In genomic region chr4:33388899-33389298, GRCm38 (mm10) we compare ENCODE assay signal across 21 mouse cellular contexts.
DNase-seq lines count a peak whose midpoint lies in the region; ATAC-seq and TF ChIP-seq lines count a peak whose summit lies in the region.
"Had no signal": no experiment of that assay in that cellular context is flagged by ENCODE, and none has a peak within 500 bp of the region (broad histone marks: within the 10 kb centered on the region; RNA-seq: fewer than 3 reads in every experiment).

No protein-coding gene starts in this region.

- WGBS in liver, adult 2 months, result 62% methylated on average over 3 of the region's 3 CpGs
- 84% methylated on average over 3 of the region's 3 CpGs for WGBS in liver, postnatal 0 days (ENCODE audit: insufficient replicate concordance)
- 91% methylated on average over 3 of the region's 3 CpGs for WGBS in liver, embryonic 11.5 days

- peaks cover 2% of the 10 kb centered on the region; the same call in 1 of the 2 replicates for H3K4me1 ChIP-seq in liver, adult 2 months (ENCODE audit: control insufficient read depth, insufficient read depth, low read length)
- H3K4me1 ChIP-seq in liver, postnatal 0 days (ENCODE audit: insufficient read depth), result no peaks in the 10 kb centered on the region
- H3K4me1 ChIP-seq in liver, embryonic 11.5 days (replicated peaks; ENCODE audit: control insufficient read depth, insufficient read depth, low read length), result no peaks in the 10 kb centered on the region
- H3K4me1 ChIP-seq: embryonic facial prominence, embryonic 13.5 days; embryonic facial prominence, embryonic 15.5 days; forebrain, embryonic 10.5 days; forebrain, embryonic 12.5 days had no signal

- no peaks in the 10 kb centered on the region for H3K27me3 ChIP-seq in liver, adult 2 months (ENCODE audit: control insufficient read depth, insufficient read depth, low read length)
- no peaks in the 10 kb centered on the region for H3K27me3 ChIP-seq in liver, postnatal 0 days (ENCODE audit: insufficient read depth, low read length)
- H3K27me3 ChIP-seq in liver, embryonic 11.5 days (replicated peaks; ENCODE audit: control insufficient read depth, insufficient read depth, low read length), result no peaks in the 10 kb centered on the region
- H3K27me3 ChIP-seq: embryonic facial prominence, embryonic 13.5 days; embryonic facial prominence, embryonic 15.5 days; forebrain, embryonic 12.5 days had no signal

- H3K79me2 ChIP-seq in liver, adult 2 months (ENCODE audit: control insufficient read depth, insufficient read depth, low read length), result no peaks in the 10 kb centered on the region; the same call in 1 of the 2 replicates

- H3K4me3 ChIP-seq in liver, adult 2 months (ENCODE audit: insufficient read depth, low read depth, low read length), result no peak overlapping the region; the same call in 1 of the 2 replicates
- H3K4me3 ChIP-seq in liver, postnatal 0 days (ENCODE audit: low read depth, low read length), result no peak overlapping the region
- H3K4me3 ChIP-seq in liver, embryonic 11.5 days (ENCODE audit: low read depth, low read length), result no peak overlapping the region
- H3K4me3 ChIP-seq: embryonic facial prominence, embryonic 13.5 days; embryonic facial prominence, embryonic 15.5 days; erythroblast, embryonic 14.5 days; forebrain, embryonic 10.5 days; forebrain, embryonic 12.5 days had no signal

- no peak for TF ChIP-seq CTCF in liver, adult 2 months (IDR thresholded peaks at IDR 0.05; ENCODE audit: low read depth, low read length)
- no peak for TF ChIP-seq CTCF in liver, postnatal 0 days (IDR thresholded peaks at IDR 0.05; ENCODE audit: low read depth)

- peak; percentile 84 for ATAC-seq in liver, postnatal 0 days
- no peak for ATAC-seq in liver, embryonic 11.5 days (replicated peaks; ENCODE audit: low FRiP score)
- ATAC-seq: forebrain, embryonic 14.5 days; forebrain, embryonic 16.5 days had no signal

- no peak for TF ChIP-seq POLR2A in liver, adult 2 months (IDR thresholded peaks at IDR 0.05; ENCODE audit: extremely low read depth, insufficient read depth, low read length)

- peak; percentile 86 for DNase-seq in liver, adult 2 months (ENCODE audit: extremely low read depth, low read depth, low spot score)
- no peak for DNase-seq in liver
- no peak for DNase-seq in liver, postnatal 0 days
- DNase-seq in liver, embryonic 11.5 days (ENCODE audit: low spot score), result no peak
- DNase-seq: adrenal gland, adult 2 months; adrenal gland, postnatal 10 days; adrenal gland, postnatal 25 days; cerebellum, adult 11 months; cerebellum, adult 18-20 months; cerebellum, adult 8-10 months; cerebellum, adult 9-11 months; cerebellum, postnatal 14 days; cerebellum, postnatal 36 days; embryo, embryonic 11 days had no signal

- no peak overlapping the region for H3K9ac ChIP-seq in liver, adult 2 months (ENCODE audit: low read depth, low read length)
- H3K9ac ChIP-seq in liver, postnatal 0 days (replicated peaks), result no peak overlapping the region
- no peak overlapping the region for H3K9ac ChIP-seq in liver, embryonic 11.5 days (ENCODE audit: low read depth, low read length)
- H3K9ac ChIP-seq: embryonic facial prominence, embryonic 13.5 days; embryonic facial prominence, embryonic 15.5 days; forebrain, embryonic 12.5 days had no signal

- no peaks in the 10 kb centered on the region for H3K9me3 ChIP-seq in liver, postnatal 0 days (ENCODE audit: low read length)
- no peaks in the 10 kb centered on the region for H3K9me3 ChIP-seq in liver, embryonic 11.5 days (ENCODE audit: control insufficient read depth, low read length)
- H3K9me3 ChIP-seq: embryonic facial prominence, embryonic 13.5 days; embryonic facial prominence, embryonic 15.5 days; forebrain, embryonic 10.5 days; forebrain, embryonic 12.5 days had no signal

- peaks cover 2% of the 10 kb centered on the region for H3K36me3 ChIP-seq in liver, adult 2 months (ENCODE audit: control insufficient read depth, insufficient read depth, low read length)
- H3K36me3 ChIP-seq in liver, postnatal 0 days (replicated peaks; ENCODE audit: insufficient read depth, low read length), result no peaks in the 10 kb centered on the region
- no peaks in the 10 kb centered on the region for H3K36me3 ChIP-seq in liver, embryonic 11.5 days (ENCODE audit: control insufficient read depth, insufficient read depth, low read length)
- H3K36me3 ChIP-seq: embryonic facial prominence, embryonic 13.5 days; embryonic facial prominence, embryonic 15.5 days; forebrain, embryonic 12.5 days had no signal

- TF ChIP-seq EP300 in liver, postnatal 0 days (IDR thresholded peaks at IDR 0.05; ENCODE audit: low read depth), result no peak

- no peak overlapping the region for H3K4me2 ChIP-seq in liver, postnatal 0 days (ENCODE audit: low read depth, low read length)
- no peak overlapping the region for H3K4me2 ChIP-seq in liver, embryonic 11.5 days
- H3K4me2 ChIP-seq: embryonic facial prominence, embryonic 13.5 days; embryonic facial prominence, embryonic 15.5 days; forebrain, embryonic 12.5 days had no signal

- no peak overlapping the region for H3K27ac ChIP-seq in liver, adult 2 months (replicated peaks; ENCODE audit: insufficient read depth, low read depth, low read length)
- peak overlapping the region; percentile 76; the same call in 1 of the 2 replicates for H3K27ac ChIP-seq in liver, postnatal 0 days (ENCODE audit: low read depth)
- no peak overlapping the region for H3K27ac ChIP-seq in liver, embryonic 11.5 days (ENCODE audit: low read depth, low read length)
- H3K27ac ChIP-seq: embryonic facial prominence, embryonic 13.5 days; embryonic facial prominence, embryonic 15.5 days; forebrain, embryonic 10.5 days; forebrain, embryonic 12.5 days had no signal
